Mouse (Mus musculus) small intestine, adult 2 months (tissue): ENCODE results near the gene Trim27.

ENCODE experiments used
- CTCF ChIP-seq: fragments of 200-500 bp; IDR thresholded peaks from 2 replicates; pipeline ENCODE4 v1.5.1; 2012; ENCODE audit warnings: low read depth, mild to moderate bottlenecking, control low read depth, inconsistent platforms, low read length, moderate library complexity, mixed read lengths; ENCODE audit not compliant: insufficient replicate concordance, insufficient read length; ENCODE audit errors: extremely low read depth
- POLR2A ChIP-seq: fragments of 200-500 bp; IDR thresholded peaks from 2 replicates; pipeline ENCODE4 v1.6.1; 2012; ENCODE audit warnings: low read depth, mild to moderate bottlenecking, control low read depth, inconsistent platforms, low read length, moderate library complexity

DNA sequence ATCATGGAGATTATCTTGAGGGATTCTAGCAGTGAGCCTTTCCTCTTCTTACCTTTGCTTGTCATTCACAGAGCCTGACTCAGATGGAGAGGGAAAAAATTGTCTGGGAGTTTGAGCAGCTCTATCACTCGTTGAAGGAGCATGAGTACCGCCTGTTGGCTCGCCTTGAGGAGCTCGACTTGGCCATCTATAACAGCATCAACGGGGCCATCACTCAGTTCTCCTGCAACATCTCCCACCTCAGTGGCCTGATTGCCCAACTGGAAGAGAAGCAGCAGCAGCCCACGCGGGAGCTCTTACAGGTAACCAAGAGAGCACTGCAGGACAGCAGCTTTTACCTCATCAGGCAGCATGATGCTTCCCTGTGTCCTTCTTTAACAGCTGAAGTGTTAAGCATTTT lies 4.4 kb downstream of the Trim27 start:
- TF ChIP-seq CTCF (no peak), POLR2A (no peak)
